Mouse (Mus musculus) 3134 (cell line): ENCODE measurements around the gene Ror2.

Experiments used
- DNase-seq: peaks from one replicate; pipeline ENCODE4 v3.0.0-alpha.2; 2011; ENCODE audit warnings: low spot score; ENCODE audit not compliant: insufficient read length; ENCODE audit errors: extremely low read depth

The Ror2 gene

DNA sequence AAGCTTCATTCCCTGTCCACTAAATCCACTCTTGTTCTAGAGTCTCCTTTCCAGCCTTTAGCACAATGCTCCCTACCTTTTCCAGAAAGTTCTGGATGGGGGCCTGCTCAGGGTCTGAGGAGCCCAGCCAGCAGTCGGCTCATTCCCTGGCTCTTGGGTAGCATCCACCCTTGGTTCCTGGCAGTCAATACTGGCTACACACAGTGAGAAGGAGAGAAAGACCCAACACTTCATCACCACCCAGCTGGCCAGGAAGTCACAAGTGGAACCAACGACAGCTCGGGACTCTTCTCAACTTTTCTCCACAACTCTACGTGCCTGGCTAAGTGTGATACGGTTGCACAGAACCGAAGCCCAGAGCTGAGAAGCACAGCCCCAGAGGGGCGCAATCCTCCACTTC lies 86.7 kb downstream of the Ror2 start:
- DNase-seq, result no peak

DNA sequence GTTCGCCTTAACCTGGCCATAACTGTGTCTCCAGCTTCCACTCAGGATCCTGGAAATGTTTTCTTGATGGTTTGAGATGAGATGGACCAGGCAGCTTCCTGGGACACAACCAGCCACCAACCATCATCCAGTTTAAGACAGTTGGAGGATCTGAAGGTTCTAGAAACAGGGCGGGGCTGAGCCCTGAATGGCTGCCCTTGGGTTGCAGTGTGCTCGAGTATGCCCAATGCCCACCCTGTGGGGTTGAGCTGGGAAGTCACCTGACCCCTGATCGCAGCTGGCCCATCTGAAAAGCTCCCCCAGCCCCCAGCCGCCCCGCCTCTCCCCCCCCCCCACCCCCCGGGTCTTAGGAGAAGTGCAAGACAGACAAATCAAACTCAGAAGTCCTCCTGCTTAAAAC lies 89.2 kb downstream of the Ror2 start:
- no peak for DNase-seq

DNA sequence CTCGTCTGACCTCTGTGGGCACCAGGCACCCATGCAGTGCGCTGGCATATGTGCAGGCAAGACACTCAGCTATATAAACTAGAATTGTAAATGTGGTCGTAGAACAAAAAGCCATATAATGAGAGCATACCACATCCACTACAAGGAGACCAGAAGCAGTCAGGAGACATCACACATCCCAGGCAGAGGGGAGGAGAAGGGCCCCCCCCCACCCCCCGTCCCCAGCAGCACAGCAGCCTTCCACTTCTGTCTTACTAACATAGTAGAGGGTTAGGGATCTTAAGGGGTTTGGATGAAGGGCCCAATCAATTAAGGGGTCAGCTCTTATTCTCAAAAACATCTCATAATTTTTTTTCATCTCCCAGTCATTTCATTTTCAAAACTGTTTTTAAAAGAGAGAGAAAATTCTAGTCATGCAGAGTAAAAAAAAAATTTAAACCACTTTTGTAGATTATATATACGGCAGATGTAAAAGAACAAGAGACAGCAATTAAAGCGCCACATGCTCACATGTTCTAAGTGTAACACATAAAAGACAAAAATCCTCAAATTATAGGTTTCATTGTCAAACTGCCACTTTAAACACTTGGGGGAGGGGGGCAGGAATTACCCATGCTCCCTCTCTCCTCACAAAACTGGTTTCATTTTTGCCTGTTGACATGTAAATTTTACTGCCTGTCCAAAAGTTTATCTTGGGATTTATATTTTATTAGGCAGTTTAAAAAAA lies 89.8 kb downstream of the Ror2 start:
- no peak for DNase-seq

DNA sequence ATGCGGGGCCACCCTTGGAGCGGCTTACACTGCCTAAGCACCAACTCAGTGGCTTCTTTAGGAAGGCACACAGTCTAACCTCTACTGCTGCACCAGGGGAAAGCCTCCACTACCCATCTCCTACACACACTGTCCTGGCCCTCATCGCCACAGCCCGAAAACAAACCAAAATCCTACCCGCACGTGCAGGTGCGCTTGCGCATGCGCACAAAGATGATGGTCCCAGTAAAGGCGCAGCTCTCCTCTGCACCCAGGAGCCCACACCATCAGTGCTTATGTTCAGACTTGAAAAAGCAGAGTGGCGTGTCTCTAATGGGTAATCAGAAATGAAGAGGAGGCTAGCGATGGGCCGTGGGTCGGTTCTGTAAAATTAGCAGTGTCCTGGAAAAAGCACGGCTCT lies 91.6 kb downstream of the Ror2 start:
- DNase-seq, result no peak

DNA sequence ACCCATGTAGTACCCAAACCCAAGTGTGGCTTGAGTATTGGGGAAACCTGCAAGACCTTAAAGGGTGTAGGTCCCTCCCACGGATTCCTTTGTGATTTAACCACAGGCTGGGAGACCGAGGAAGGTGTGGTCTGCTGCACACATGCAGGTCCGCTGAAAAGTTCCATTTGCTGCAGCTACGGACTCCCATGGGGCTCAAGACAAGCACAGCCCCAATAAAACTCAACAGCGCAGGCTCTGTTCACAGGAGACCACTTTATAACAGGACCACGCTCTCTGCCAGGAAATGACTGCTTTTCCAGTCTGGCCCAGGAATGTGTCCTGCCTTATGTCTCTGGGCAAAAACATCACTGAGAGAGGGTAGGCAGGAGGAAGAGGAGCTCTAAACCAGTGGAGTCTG lies 92.2 kb downstream of the Ror2 start:
- DNase-seq, result no peak

DNA sequence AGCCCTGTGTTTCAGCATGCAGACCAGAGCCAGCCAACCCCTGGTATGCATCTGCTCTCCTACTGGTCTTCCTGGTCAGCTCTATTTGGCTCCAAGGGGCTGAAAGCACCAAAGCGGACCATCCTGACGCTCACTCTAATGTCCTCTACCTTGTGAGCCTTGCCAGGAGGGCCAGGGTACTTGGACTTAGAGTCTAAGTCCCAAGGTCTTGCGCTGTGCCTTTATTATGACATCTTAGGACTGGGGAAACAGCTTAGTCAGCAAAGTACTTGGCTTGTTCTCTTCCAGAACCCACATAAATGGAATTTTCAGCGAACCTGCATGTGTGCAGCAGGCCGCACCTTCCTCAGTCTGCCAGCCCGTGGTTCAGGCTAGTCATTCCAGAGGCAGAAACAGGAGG lies 93.6 kb downstream of the Ror2 start:
- DNase-seq, result no peak

DNA sequence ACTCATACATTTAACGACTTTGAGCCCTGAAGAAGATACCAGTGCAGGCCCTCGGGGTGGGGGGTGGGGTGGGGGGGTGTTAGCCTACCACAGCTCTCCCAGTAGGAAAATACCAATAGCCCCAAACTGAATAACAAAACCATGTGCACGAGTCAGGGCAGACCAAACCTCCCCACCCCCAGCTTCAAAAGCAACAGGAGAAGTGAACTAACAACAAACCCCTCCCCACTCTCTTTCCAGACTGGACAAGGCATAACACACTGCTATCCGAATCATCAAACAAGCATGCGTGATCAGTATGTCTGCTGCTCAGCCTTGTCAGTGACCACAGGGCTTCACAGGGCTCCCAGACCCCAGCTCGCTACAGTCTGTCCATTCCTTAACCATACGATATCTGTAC lies 94.3 kb downstream of the Ror2 start:
- no peak for DNase-seq

DNA sequence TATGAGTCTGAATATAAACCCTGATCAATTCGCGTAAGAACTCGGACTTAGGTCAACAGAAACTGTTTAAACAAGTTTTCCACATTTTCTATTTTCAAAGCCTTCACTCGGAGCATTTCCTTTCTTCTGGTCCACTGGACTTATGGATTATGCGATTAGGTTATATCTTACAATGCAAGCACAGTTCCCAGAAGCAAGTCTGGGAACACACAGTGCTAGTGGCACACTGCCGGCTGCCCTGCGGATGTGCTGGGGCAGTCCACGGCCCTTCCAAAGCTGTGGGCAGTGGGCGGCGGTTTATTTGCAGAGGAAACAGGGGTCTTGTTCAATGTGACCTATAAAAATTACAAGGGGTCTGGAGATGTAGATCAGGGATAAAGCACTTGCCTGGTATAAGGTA lies 97.0 kb downstream of the Ror2 start:
- no peak for DNase-seq

DNA sequence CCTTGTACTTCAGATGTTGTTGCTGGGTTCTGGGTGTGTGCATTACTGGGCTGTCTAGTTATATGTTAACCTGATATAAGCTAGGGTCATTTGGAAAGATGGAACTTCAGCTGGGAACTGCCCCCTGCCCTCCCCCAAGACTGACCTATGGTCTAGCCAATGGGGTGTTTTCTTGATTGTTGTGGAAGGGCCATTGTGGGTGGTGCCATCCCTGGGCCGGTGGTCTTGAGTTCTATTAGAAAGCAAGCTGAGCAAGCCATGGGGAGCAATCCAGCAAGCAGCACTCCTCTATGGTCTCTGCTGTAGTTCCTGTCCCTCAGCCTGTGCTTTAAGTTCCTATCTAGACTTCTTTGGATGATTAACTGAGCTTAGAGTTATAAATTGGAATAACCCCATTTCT lies 101.1 kb downstream of the Ror2 start:
- no peak for DNase-seq

DNA sequence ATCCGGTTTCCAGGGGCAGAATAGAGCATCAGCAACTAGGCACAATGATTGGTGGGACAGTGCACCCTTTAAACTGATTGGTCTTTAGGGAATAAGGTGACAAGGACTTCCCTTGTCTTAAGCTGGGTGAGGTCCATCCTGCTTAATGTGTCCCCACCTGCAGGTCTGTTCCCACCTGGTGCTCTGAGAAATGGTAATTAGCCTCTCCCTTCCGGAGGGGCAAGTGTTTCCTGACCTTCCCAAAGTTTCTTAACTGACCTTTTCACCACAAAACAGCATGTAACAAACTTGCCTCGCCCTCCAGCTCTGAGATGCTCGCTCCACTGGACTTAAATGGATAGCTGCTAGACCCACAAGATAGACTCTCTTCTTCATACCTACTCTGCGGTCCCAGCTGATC lies 101.8 kb downstream of the Ror2 start:
- DNase-seq, result no peak

DNA sequence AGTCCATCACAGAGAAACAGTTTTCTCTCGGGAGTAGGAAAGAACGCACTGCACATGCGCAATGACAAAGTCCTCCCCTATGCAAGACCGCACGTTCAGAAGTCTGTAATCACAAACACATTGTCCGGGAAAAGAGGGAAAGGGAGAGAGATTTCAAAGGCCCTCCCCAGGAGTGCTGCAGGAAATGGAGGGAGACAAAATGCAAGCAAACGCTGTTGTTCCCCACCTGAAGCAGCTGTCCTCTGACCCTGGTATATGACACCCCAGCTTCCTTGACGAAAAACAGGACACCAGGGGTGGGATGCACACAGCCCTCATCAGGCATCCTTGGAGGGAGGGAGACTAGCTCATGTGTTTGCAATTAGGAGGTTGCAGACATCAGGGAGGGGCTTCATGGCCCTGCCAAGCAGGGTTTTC lies 102.8 kb downstream of the Ror2 start:
- no peak for DNase-seq

DNA sequence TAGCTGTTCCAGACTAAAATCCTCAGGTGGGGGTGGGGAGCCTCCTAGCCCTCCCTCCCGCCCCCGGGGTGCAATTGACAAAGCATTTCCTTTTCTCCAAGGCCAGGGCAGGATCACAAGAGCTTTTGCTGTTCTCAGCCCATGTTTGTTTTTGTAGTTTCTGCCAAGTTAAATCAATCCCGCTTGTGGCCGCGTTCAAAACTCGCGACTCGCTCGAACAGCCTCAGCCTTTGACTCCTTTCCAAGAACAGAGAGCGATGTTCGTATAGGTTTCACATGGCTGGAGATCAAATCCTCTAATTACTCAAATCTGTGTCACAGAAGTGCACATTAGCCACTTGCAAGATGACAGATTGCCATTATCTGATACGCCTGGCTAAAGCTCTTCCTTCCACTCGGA lies 107.3 kb downstream of the Ror2 start:
- no peak for DNase-seq

DNA sequence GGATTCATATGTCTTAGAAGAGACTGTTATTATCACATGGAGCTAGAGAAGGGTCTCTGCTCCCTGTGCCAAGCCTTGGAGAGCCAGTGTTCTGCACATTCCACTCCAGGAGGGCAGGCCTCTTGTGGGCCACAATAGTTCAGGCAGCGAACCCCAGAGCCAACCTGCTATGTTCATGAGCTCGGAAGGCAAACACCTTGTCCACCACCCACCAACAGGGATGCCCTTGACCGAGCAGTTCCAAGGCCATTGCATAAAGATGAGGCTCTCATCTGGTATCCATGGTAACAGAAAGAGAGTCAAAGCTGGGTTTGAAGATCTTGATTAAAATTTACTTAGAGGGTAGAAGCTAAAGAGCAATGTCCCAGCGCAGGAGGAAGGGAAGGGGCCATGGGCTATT lies 107.8 kb downstream of the Ror2 start:
- DNase-seq, result no peak

DNA sequence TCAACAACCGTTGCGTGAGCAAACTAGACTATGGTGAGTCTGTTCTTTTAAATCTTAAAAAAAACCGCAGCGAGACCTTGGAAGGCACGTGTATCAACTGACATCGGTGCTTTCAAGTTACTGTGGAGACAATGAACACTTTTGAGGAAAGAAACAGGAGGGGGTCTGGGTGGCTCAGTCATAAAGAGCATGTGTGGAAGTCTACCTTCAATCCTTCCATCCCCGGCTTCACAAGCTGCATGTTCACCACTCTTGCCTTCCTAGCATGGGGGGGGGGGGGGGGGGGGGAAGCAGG lies 108.6 kb downstream of the Ror2 start:
- no peak for DNase-seq

DNA sequence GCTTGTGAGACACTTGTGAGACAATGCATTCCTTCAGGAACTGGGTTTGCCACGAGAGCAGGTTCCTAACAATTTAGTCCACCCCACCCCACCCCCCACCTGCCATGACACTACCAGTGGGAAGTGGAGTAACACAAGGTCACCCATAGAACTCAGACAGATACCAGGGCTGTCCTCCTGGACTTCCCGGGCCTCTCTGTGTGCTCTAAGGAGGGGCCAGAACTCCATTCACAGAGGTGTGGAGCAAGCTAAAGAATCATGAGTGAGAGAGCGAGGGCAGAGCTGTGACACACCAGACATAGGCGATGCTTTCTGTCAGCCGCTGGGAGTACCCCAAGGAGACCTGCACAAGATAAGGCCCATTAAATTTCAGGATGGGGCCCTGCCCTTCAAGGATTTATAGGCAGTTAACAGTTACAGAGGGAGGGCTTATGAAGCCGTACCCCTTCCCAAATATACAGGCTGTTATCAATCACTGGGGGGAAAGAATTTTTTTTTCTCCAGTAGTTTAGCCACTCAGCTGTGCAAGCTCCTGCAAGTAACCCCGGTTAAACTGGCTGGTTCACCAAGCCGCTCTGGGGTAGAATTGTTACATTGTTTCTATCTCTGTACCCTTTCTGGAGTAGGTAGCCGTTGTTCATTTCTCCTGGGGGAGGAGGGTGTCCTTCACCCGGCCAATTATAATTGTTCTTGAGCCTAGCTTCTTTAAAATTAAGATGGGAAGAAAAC lies 109.1 kb downstream of the Ror2 start:
- no peak for DNase-seq

DNA sequence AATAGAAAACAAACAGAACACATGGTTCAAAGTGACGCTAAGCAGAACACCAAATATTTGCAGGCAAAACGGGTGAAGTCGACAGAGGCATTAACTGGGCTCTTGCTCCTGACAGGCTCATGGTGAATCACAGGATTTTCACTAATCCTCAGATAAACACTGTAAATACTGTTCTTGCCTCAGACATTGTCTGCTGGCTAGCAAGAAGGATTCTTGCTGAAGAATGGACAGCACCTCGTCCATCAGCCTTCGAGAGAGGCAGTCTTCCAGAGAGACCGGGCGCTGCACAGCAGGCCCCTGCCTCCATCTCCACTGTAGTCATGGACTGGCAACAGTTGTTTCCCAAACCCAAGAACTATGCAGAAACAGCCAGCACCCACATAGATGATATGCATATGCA lies 110.9 kb downstream of the Ror2 start:
- no peak for DNase-seq

DNA sequence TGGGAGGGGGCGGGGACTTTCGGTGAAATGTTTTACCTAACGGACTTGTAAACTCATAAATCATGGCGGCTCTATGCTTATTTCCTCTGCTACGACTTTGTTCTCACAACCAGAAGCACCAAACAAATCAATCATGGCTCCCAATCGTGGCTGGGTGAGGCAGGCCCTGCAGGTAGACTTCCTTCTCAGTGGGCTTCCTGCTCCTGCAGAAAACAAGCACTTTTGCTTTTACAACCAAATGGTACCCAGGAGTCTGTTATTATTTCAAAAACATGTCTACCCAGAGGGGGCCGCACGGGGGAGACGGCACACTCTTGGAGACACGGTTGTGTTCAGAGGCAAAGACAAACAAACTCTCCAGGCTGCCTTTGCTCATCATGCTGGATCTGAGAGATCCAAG lies 122.3 kb downstream of the Ror2 start:
- DNase-seq, result no peak

DNA sequence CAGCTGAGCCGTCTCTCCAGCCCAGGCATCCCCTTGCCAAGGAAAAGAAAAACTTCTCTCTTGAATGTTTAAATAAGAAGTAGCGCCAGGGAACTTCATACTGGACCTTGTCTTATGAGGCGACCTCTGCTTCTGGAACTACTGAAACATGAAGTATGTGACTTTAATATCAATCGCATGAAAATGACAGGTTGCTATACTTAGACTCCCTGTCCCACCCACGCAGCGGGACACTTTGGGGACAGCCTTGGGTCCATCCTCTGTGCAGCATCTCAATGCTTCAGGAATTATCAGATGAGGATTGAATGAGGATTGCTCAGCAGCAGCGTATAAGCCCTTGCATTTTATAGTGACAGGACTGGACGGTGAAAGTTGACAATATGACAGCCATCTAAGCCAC lies 122.9 kb downstream of the Ror2 start:
- DNase-seq, result no peak

DNA sequence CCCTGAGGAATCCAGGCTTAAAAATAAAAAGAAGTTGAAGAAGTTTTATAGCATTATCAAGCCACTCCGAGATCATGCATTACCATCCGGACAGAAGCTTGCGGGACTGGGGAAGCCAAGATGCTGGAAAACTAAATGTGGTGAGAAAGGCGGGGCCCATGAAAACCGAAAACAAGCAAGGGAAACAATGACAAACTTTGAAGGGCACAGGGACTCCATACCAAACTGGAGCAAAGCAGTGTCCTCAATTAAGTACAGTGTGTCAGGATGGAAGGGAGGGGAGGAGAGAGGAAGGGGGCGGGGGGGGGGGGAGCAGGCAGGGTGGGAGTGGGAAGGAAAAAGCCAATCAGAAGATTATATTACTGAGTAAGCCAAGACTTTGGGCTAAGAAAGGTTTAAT lies 126.4 kb downstream of the Ror2 start:
- no peak for DNase-seq

DNA sequence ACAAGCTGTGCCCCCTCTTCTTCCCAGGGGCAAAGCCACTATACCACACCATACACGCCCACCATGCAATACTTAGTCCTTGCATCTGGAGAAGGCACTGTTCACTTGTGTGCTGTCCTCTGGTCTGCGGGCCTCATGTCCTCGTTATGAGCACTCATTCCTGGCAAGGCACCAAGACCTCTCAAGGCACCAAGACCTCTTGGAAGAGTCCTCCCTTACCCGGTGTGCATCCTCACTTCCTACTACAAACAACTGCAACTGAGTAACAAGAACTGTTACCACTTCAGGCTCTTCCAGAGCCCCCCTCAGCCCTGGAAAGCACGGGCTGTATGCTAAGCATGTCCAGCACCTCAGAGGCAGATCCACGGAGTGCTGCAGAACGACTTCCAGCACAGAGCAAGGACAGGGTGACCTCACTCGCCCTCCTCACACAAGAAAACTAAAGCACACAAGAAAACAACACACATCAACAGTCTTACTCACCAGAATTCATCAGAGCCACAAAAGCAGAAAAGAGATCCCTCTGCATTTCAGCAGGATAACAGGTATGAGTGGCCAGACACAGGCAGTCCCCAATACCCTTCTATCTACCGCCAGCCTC lies 127.4 kb downstream of the Ror2 start:
- DNase-seq, result no peak

DNA sequence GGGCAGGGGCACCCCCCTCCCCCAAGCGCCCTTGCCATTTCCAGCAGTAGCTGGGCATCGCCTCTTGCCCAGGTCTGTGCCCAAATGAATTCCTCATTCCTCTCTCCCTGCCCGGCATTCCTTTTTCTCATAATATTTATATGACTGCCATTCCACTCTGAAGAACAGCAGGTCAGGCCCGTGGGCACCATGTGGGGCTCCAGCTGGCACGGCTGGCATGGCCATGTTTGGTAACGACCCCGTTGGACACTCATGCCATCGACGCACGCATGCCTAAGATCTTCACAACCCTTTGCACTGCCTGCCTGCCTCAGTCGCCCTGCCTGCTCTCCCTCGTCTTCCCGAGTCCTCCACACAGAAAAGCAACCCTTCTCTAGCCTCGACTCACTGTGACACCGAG lies 129.0 kb downstream of the Ror2 start:
- DNase-seq, result no peak

DNA sequence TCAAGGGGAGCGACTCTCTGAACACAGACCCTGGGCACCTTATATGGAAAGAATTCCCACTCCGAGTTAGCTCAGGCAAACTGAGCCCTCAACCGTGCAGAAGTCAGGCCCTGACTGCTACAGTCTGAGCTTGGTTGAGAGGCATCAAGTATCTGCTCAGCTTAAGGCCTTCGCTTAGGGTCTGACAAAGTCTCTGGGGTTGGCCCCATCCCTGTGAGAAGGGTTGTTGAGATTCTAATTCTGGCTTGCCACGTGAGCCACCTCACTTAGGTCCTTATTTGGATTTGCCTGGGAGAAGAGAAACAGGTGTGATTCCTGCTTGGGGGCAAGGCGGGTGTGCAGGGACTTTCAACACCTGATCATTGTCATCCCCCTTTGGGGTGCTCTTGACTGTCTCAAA lies 129.6 kb downstream of the Ror2 start:
- no peak for DNase-seq
